Mouse (Mus musculus) limb, embryonic 10.5 days (tissue): ENCODE data around the gene Tmem50b. TPM values are rescaled to one million over a fixed set of nuclear protein-coding genes. Genes with fewer than 3 reads are reported as not detected.

ENCODE experiments used
- DNase-seq: peaks from one replicate; pipeline ENCODE4 v3.0.0-alpha.2; 2017; ENCODE audit warnings: low spot score
- H3K27ac ChIP-seq: fragments of 300-500 bp; sonication (generic); 2 replicates; pipeline ENCODE4 v1.5.1; 2016; ENCODE audit warnings: mild to moderate bottlenecking
- H3K27me3 ChIP-seq: fragments of 300-500 bp; sonication (generic); 2 replicates; pipeline ENCODE4 v1.6.1; 2016; ENCODE audit warnings: low read depth, mild to moderate bottlenecking; ENCODE audit not compliant: poor library complexity, severe bottlenecking
- H3K36me3 ChIP-seq: fragments of 300-500 bp; sonication (generic); 2 replicates; pipeline ENCODE4 v1.6.1; 2016; ENCODE audit warnings: mild to moderate bottlenecking, moderate library complexity
- H3K4me1 ChIP-seq: fragments of 300-500 bp; sonication (generic); 2 replicates; pipeline ENCODE4 v1.6.1; 2016
- H3K4me3 ChIP-seq: fragments of 300-500 bp; sonication (generic); 2 replicates; pipeline ENCODE4 v1.5.1; 2016; ENCODE audit warnings: mild to moderate bottlenecking, moderate library complexity
- H3K9me3 ChIP-seq: fragments of 300-500 bp; sonication (generic); replicated peaks from 2 replicates; pipeline ENCODE4 v1.6.1; 2016; ENCODE audit warnings: mild to moderate bottlenecking
- WGBS: fragments of 180-500 bp; shearing (Covaris S2); methylation state at CpG from one replicate; pipeline ENCODE4 v1.1.7; 2016; 5-methylcytosine and 5-hydroxymethylcytosine counted together
- microRNA-seq: library from miRNA; unstranded; fragments of <30 nt; microRNA quantifications from one replicate; pipeline ENCODE4, GENCODE M21; 2017
- polyA plus RNA-seq: library from polyadenylated mRNA; unstranded; fragments of >200 nt; fragmentation: Nextera tagmentation; extraction: Ambion mirVana; gene quantifications from 2 replicates; pipeline ENCODE4 v1.2.1, GENCODE M21; 2016

Gene Tmem50b
- polyA plus RNA-seq, 1 experiment from 2014 or later = 25.7 TPM

DNA sequence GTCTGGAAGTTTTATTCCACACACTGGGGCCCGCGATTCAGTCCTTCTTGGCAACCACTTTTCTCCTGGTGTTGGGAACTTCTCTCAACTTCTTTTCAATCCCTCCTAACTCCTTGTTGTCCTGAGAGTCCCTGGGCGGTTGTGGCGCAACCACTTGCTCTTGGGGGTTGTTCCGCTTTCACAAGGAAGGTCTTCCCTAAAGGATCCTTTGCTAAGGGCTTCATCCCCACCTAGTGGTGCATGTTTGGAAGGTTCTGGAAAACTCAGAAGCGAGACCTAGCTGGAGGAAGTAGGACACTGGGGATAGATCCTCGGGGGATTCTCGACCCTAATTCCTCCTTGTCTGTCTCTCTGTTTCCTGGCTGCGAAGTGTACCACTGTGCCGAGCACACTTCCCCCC, 70.5 kb downstream of the Tmem50b start:
- no peak for DNase-seq
- H3K27me3 ChIP-seq = no peaks in the 10 kb centered on the region
- peaks cover 13% of the 10 kb centered on the region for H3K4me1 ChIP-seq
- H3K36me3 ChIP-seq = no peaks in the 10 kb centered on the region
- no peaks in the 10 kb centered on the region for H3K9me3 ChIP-seq
- no peak overlapping the region for H3K4me3 ChIP-seq
- WGBS = 79% methylated on average over 10 of the region's 10 CpGs
- peak overlapping the region; percentile 19; the same call in 1 of the 2 replicates for H3K27ac ChIP-seq

- DNase-seq = no peak
- WGBS = 93% methylated on average over 6 of the region's 6 CpGs
- no peaks in the 10 kb centered on the region for H3K9me3 ChIP-seq
- H3K27me3 ChIP-seq = no peaks in the 10 kb centered on the region
- no peaks in the 10 kb centered on the region for H3K36me3 ChIP-seq
- H3K4me3 ChIP-seq = no peak overlapping the region
- peaks cover 10% of the 10 kb centered on the region for H3K4me1 ChIP-seq
- no peak overlapping the region for H3K27ac ChIP-seq
These were observed 71.3 kb downstream of the Tmem50b start for GRCm38 (mm10) chr16:91526274-91526673.

Small RNA genes lying within 50 kb of the gene (microRNA-seq; reads per million reads assigned to microRNA genes)
- not detected for gene Mir6367

Other genes starting within 250 kb of the Tmem50b start
- gene Ifnar2, start 225.0 kb downstream of the Tmem50b start, polyA plus RNA-seq = 33.0 and 35.3 TPM in 2 replicates
- gene Gm21970, start 206.1 kb downstream of the Tmem50b start, polyA plus RNA-seq = not detected in 2 replicates
- gene Il10rb, start 191.6 kb downstream of the Tmem50b start, polyA plus RNA-seq = 7.0 TPM in 2 replicates
- 53.8 and 61.4 TPM in 2 replicates for gene Ifnar1, start 112.6 kb downstream of the Tmem50b start, polyA plus RNA-seq
- gene Ifngr2, start 50.7 kb downstream of the Tmem50b start, polyA plus RNA-seq = 24.1 and 32.9 TPM in 2 replicates
- gene Dnajc28, start 21.2 kb upstream of the Tmem50b start, polyA plus RNA-seq = 3.0 and 4.6 TPM in 2 replicates
- gene Gart, start 49.2 kb upstream of the Tmem50b start, polyA plus RNA-seq = 178 and 199 TPM in 2 replicates
- gene Son, start 49.7 kb upstream of the Tmem50b start, polyA plus RNA-seq = 105 and 122 TPM in 2 replicates
- gene Donson, start 91.0 kb upstream of the Tmem50b start, polyA plus RNA-seq = 41.0 and 43.2 TPM in 2 replicates
- 54.5 and 61.3 TPM in 2 replicates for gene Cryzl1, start 131.2 kb upstream of the Tmem50b start, polyA plus RNA-seq
- 33.1 and 34.5 TPM in 2 replicates for gene Itsn1, start 131.5 kb upstream of the Tmem50b start, polyA plus RNA-seq